Mouse (Mus musculus) heart, postnatal 14 days (tissue): ENCODE measurements around the gene Wdr4. TPM values are rescaled to one million over a fixed set of nuclear protein-coding genes. Genes with fewer than 3 reads are reported as not detected.
"Not testable (repeated sequence)": the region's sequence is repeated elsewhere in the genome, so short reads cannot be mapped to it uniquely, and the experiment has no call there.

ENCODE experiments used
- DNase-seq, 2 experiments: peaks; one replicate each; pipeline ENCODE4 v3.0.0; 2021 to 2022
- intact Hi-C: fragments of 180-260 bp; cut with DNase I; formaldehyde crosslinking; loops from one replicate; pipeline ENCODE4 v1.15.1; 2025
- long read RNA-seq, 2 experiments: library from polyadenylated mRNA; stranded (forward); transcript quantifications; one replicate each; pipeline ENCODE4 v2.0.0; 2021
- total RNA-seq, 2 experiments: library from RNA; stranded (reverse); gene quantifications; 2 replicates each; pipeline ENCODE4 v1.2.3; 2021

The Wdr4 gene
- 1 to 10 TPM; 5.6 to 9.2 TPM for total RNA-seq
- long read RNA-seq, experiment 1, full-length matches to known transcripts: 19 of 22 reads
- long read RNA-seq, experiment 1, partial matches to known transcripts: 1 of 22 reads
- long read RNA-seq, experiment 1, other reads (novel, unspliced or antisense): 2 of 22 reads
- long read RNA-seq, experiment 2, full-length matches to known transcripts: 16 of 17 reads
- long read RNA-seq, experiment 2, partial matches to known transcripts: 0 of 17 reads
- long read RNA-seq, experiment 2, other reads (novel, unspliced or antisense): 1 of 17 reads

DNA sequence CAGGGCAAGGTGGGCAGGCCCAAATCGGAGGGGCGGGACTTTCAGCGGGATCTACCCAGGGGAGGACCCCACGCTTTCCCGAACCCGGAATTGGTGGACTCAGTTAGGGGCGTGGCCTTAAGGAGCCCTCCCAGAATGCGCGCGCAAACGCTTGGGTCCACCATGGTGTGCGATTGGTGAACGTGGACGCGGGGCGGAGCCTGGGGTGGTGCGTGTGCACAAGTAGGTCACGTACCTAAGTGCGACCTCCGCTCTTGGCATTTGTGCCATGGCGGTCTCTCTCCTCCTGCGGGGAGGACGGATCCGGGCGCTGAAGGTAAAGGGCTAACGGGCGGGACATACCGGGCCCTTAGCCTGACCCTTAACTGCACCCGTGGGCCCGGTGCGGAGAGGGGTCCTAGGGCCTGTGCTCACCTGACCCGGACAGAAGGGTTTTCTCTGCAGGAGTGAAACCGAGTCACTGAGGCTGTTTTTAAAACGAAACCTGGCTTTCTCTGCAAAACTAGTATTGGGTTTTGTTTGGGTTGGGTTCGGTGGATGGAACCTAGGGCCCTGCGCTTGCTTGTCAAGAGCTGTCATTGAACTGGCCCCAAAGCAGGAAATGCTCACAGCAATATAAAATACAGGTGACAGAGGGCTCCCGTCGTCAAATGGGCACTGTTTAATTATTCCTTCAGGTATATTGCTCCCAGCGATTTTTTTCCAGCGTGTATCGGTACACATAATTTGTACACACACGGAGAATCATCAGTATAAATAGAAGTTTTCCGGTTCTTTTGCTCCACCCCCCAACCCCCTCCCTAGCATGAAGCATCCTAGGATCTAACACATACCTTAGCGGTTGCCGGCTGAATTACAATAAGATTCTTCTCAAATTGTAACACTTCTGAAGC lies at the start of gene Wdr4, which contains the start of gene Ndufv3:
Gene Wdr4, minus strand, starts transcription at position 35 of the 893 bp plus-strand sequence.
Gene Ndufv3, plus strand, starts transcription at position 170 of the 893 bp plus-strand sequence.
- intact Hi-C loops: loop anchor here (2.0 to 10.0 kb wide), 3 partner anchors 45 to 515 kb away; partner anchors contain the start of genes Hsf2bp, Pknox1, Rrp1b and U2af1
- peak; percentile 99 for DNase-seq

DNA sequence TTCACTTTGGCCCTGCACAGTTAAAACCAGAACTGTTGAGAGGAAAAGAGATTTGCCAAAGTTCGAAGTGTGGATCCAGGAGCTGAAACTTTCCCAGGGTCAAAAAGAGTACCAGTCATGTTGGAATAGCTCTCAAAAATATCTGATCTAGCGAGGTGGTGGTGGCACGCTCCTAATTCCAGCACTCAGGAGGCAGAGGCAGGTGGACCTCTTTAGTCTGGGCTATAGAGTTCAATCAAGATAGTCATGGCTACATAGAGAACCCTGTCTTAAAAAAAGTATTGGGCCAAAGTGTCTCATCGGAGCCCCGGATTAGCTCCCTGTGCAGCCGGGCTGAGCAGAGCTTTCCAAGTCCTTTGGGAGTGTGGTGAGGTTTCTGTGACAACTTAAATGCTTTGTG lies 46.5 kb upstream of the Wdr4 start:
- DNase-seq: no peak
- intact Hi-C loops: loop anchor here (2.0 kb wide), 1 partner anchor 93 kb away; the partner anchor contains the start of gene U2af1

DNA sequence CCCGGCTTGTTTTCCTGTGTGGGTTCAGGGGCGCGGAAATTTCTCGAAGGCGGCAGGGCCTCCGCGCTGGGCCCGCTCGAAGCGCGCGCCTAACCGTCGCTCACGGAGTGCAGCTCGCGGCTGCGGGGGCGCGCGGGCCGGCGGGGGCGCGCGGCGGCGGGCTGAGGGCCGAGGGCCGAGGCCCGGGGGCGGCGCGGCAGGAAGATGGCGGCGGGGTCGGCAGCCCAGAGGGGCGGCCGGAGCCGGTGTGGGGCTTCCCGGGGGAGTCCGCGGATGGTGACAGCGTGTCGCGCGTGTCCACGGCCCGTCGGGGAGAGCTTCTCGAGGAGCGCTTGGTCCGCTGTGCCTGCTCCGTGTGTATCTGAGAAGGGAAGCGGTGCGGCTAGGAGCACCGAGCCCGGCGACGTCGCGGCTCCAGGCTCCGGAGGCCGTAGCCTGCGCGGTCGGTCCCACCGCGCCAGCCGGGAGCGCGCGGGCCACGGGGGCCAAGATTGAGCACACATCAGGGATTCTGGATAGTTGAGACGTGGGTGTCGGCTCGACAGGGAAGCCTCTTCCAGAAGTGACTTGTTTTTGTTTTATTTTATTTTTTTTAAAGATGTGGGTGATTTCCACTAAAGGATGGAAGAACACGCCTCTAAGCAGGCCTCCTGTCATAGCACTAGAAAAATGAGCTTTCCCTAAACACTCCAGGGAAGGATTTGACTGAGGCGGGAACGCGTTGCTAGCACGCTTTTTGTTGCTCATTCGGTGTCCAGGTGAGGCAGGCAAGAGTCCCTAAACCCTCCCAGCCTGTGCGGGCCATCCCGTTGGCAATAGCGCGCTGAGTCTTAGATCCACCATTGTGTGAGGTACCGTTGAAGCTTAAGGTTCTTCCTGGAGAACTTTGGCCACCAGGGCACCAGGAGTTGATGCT lies 45.6 kb upstream of the Wdr4 start:
- DNase-seq: peak; percentile 71 to 82

DNA sequence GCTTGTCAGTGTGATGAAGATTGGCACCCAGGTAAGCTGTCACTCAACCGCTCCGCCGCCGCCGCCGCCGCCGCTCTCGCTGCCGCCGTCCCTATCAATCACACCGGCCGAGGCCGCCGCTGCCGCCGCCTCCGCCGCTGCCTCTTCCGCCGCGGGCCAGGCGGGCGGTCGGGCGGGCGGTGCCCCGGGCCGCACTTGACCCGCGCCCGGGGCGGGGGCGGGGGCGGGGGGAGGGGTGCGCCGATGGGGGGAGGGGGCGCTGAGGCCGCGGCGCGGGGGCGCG lies 45.0 kb upstream of the Wdr4 start:
- no peak for DNase-seq
- intact Hi-C loops: loop anchor here (2.0 kb wide), 1 partner anchor 44 kb away; the partner anchor contains the start of gene Ndufv3

More for the DNA sequence above, 45.6 kb upstream of the Wdr4 start:
- intact Hi-C loops: loop anchor here (2.0 kb wide), 2 partner anchors 45 to 93 kb away; partner anchors contain the start of genes Ndufv3 and U2af1

DNA sequence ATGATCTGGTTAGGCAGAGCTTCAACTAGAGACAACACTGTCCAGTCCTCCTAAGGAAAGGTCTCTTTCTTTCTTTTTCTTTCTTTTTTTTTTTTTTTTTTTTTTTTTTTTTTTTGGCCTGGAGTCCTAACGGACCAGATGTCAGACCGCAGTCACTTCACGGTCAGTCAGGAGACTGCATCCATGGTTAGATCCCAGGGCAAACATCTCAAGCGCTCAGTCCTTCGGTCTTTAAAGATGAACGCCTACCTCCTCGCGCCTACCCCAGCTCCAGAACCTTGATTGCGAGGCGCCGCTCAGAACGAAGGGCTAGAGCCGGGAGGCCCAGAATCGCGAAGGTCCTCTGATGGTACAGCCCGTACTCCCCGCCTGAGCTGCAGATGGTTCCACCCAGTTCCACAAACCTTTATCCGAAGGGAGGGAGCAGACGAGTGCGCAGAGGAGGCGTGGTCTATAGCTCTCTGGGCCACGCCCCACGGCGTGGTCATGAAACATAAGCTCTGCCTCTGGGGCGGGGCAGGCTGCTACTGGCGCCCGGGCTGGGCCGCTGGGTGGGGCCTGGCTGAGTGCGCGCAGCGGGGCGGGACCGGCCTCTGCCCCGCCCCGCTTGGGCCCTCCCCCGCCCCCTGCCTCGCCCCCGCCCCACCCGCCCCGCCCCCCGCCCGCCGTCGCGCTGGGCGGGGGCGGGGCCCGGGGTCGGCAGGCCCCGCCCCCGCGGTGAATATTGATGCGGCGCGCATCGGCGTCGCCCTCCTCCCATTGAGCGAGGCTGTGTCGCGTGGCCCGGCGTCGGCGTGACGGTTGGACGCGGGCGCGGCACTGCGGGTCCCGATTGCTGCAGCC lies 44.5 kb upstream of the Wdr4 start, which contains the start of gene Pknox1:
Gene Pknox1, plus strand, starts transcription at position 720 of the 843 bp plus-strand sequence.
- intact Hi-C loops: loop anchor here (2.0 kb wide), 1 partner anchor 43 kb away; the partner anchor contains the start of gene Ndufv3
- peak; percentile 98 for DNase-seq

DNA sequence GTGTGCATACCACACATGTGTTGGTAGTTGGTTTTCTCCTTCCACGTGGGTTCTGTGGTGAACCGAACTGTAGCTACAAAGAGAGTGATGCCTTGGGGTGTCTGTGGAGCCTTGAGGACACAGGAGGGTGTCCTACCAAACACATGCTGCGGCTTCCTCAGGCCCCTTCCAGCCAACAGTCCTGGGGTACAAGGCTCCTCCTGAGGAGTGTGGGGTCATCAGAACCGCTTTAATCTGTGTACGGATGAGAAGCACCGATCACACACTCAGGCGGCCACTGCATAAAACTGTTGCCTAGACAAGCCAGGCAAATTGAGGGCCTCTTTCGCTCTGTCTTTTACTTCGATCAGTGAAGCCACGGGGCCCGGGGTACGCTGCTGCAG lies 43.8 kb upstream of the Wdr4 start:
- intact Hi-C loops: loop anchor here (2.0 kb wide), 1 partner anchor 43 kb away; the partner anchor contains the start of gene Ndufv3
- DNase-seq: peak; percentile 33 to 48

DNA sequence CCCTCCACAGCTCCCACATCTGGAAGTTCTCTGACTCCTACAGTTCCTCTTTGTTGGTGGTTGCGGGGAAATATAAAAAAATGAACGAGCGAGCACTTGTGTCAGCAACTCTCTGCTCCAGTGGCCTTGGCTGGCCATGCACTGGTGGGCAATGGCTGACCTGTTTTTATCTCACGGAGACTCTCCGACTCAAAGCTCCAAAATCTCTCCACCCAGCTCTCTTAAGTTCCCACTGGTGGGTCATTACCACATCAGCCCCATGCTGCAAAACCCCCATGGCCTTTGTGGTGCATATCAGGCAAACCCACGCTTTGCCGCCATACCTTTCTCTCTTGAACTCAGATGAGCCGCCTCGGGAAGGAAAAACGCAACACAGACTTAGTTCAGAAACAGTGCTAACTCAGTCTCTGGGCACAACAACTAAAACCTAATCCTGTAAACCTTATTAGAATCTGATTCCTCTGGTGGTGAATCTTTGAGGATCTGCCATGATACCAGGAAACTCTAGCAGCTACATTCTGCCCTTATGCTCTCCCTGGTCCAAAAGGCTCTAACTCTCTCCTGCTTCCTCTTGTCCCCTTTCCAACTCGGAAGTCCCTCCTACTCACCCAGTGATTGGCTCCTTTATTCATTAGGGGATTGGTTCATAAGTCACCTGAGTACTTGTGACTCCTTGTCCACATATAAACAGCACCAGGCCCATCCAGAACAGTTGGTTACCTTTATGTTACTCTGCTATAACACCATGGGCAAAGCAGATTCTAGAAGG lies 39.4 kb upstream of the Wdr4 start:
- DNase-seq: no peak
- intact Hi-C loops: no loop called here

DNA sequence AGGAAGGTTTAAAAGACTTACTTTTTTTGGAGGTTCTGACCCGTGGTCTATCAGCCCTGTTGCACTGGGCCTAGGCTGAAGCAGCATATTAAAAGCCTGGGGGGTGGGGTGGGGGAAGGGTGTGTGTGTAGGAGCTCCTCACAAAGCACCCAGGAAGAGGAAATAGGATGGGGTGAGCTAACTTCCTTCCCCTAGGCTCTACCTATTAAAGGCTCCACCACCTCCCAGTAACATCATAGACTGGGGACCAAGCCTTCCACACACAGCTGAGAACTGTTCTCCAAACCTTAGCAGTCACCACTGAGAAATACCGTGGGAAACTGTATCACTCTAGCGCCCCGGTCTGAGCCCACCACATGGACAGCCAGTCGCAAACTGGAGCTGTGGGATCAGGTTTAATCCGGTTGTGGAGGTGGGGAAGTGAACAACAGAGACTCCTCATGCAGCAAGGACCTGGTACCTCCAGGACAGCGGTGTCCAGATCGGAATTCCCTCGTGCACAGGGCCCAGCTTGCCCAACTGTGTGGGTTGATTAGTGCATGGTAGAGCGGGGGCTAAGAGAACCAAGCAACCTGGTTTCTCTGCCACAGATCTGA lies 38.3 kb upstream of the Wdr4 start:
- intact Hi-C loops: no loop called here
- no peak for DNase-seq

DNA sequence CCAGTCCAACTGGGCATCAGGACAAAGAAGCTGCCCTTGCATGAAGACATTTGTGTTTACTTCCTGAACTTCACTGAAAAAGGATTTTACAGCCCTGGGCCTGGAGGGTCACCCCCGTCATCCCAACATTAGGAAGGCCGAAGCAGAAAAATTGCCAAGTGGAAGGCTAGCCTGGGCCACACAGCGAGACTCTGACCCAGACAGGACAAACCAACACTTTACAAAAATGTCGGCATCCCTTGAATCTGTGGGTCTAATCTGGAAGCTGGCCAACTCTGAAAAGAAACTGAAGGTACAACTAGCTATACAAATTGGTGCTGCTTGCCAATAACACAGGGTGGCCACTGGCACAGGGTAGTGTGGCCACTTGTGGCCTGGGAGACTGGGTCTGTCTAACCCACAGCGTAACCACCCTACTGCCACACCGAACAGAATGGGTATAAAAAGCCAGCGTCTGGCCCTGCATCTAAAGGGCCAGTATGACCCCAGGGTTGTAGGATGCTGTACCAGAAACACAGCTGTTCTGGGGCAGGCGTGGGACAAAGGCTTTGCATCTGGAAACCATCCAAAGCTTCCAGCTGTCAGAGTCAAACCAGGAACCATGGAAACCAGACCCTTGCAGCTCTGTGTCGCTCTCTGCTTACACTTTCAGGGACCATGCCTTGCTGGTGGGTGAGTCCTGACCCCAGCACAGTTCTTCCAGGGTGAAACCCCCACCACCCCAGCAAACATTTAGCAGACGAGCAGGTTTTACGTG lies 37.5 kb upstream of the Wdr4 start:
- DNase-seq: peak; percentile 55 to 72
- intact Hi-C loops: no loop called here

DNA sequence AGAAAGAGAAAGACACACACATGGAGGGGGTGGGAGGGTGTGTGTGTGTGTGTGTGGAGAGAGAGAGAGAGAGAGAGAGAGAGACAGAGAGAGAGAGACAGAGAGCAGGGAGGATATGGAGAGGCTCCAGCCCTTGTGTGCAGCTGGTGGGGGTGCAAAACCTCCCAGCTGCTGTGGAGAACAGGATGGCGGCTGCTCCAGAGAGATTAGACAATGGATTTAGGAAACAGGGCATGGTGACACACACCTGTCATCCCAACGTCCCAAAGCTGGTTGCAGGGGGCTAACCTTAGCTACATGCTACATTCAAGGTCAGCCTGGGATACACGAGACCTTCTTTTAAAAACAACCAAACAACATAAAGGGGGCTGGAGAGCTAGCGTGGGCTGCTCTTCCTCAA lies 36.5 kb upstream of the Wdr4 start:
- no peak for DNase-seq
- intact Hi-C loops: no loop called here

DNA sequence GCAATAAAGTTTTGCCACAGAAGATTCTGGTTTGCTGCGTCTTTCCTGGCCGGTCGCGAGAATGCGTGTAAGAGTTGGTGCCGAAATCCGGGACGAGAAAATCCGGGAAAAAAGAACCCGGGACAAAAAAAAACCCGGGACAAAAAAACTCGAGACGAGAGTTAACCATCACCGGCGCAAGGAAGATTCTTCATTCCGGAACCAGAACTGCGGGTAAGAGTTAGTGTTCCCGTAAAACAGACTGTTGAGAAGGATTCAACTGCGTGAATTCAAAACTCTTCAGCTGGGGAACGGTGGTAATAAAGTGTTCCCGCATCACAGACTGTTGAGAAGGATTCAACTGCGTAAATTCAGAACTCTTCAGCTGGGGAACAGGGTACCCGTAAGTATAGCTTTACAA lies 32.8 kb upstream of the Wdr4 start:
- DNase-seq, intact Hi-C loops: not testable (repeated sequence)

DNA sequence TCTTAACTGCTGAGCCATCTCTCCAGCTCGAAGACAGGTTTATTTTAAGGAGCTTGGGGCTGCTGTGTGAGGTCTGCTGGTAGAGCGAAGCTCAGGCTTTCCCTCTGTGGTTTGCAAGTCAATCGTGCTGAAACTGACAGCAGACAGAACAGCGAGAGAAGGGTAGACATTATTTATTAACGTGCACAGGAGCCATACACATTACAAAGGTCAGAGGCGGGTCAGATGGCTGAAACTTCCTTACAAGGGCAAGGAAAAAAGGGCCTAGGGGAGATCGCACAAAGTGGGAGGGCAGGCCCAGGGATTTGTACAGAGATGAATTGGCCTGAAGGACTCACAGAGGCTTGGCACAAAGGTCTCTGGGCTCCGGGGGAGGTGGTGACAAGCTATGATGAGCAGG lies 29.6 kb upstream of the Wdr4 start:
- intact Hi-C loops: no loop called here
- DNase-seq: no peak

DNA sequence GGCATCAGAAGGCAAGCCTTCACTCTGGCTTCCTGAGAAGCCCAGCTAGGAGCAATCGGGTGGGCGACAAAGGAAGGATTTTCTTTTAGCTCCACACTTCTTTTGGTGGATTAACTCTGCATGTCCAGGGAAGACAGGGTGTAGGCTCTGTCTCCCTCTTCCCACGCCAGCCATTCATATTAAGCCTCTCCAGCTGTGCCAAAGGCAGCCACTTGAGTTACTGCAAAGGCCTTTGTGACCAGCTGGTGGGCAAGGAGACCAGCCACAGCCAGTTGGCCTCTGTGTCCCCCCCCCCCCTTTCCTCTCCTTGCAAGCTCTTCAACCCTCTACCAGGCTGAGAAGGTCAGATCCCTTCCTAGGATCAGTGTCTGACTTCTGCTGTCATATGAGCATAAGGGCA lies 28.2 kb upstream of the Wdr4 start:
- DNase-seq: no peak
- intact Hi-C loops: no loop called here

DNA sequence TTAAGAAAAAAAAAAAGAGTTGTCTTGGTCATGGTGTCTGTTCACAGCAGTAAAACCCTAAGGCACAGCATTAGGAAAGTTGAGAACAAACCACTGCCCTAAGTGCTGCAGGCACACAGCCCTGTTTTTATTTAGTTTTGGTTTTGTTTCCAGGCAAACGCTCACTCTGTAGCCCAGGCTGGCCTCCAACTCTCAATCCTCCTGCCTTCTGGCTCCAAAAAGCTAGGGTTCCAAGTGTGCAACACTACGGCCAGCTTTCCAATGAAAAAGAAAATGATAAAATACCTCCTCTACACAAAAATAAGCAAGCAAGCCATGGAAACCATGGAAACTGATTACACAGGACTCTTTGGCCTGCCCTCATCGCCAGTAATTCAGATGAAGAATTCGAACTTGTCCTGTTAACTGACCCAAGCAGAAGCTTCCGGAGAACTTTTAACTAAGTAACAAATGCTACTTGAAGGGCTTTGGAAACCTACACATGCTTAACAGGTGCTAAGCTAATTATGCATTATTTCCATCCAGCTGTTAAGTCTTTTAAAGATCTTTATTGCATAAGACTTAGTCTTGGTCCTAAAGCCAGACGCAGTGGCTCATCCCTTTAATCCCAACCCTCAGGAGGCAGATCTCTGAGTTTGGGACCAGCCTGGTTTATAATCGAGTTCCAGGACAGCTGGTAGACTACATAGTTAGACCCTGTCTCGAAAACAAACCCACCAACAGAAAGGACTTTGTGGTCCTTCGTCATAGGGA lies 26.8 kb upstream of the Wdr4 start:
- intact Hi-C loops: no loop called here
- DNase-seq: no peak

DNA sequence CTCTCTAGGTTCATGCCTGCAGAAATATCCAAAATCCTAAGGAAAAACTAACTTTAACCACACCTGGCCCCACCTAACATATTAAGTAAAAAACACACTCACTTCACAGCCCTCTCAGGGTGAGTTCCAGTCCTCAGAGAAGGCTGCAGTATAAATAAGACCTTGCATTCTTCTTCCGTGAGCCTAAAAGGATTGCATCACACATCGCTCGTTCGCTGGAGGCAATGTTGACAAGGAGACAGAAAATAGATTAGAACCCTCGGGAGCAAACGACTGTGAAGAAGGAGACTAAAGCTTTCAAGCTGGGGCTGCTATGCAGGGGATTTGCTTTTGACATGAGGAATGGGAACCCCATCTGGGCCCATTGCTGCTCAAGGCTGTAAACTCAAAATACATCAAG lies 23.8 kb upstream of the Wdr4 start:
- intact Hi-C loops: no loop called here
- no peak for DNase-seq

DNA sequence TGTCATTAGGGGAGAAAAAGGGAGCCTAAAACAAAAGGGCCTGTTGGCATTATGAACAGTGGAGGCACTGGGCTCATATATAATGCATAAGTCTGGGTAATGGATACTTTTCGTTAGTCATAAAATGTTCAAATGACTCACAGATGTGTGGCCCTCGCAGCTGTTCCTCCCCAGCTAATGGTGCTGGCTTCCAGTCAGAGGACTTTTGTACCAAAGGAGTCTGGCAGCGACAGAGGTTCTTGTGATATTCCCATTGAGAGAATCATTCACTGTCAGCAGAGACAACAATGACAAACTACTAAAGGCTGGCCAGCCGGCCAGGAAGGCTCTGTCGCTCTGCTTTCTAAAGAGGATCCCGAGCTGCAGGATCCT lies 21.7 kb upstream of the Wdr4 start:
- intact Hi-C loops: no loop called here

More for the DNA sequence above, 21.7 kb upstream of the Wdr4 start:
- peak in 1 of 2 experiments; percentile 32 for DNase-seq
